Mouse (Mus musculus) liver, embryonic 11.5 days (tissue): ENCODE measurements around the gene Prdm2. TPM values are rescaled to one million over a fixed set of nuclear protein-coding genes. Genes with fewer than 3 reads are reported as not detected.
A peak's percentile ranks its signal among the peaks of the same experiment; 100 is the strongest.

ENCODE experiments used
- ATAC-seq: fragments of 200-750 bp; cut with Nextera tagmentation; replicated peaks from 2 replicates; pipeline ENCODE4 v1.8.0; 2017; ENCODE audit warnings: moderate number of reproducible peaks, mild to moderate bottlenecking, moderate TSS enrichment, moderate library complexity; ENCODE audit not compliant: low FRiP score
- DNase-seq: peaks from one replicate; pipeline ENCODE4 v3.0.0-alpha.2; 2017; ENCODE audit warnings: low spot score
- H3K27ac ChIP-seq: fragments of 300-500 bp; sonication (generic); 2 replicates; pipeline ENCODE4 v1.5.1; 2014; ENCODE audit warnings: mild to moderate bottlenecking, low read depth, low read length, control low read depth
- H3K27me3 ChIP-seq: fragments of 300-500 bp; sonication (generic); replicated peaks from 2 replicates; pipeline ENCODE4 v1.6.1; 2014; ENCODE audit warnings: low read length, mixed read lengths; ENCODE audit not compliant: control insufficient read depth, insufficient read depth
- H3K36me3 ChIP-seq: fragments of 300-500 bp; sonication (generic); 2 replicates; pipeline ENCODE4 v1.6.1; 2014; ENCODE audit warnings: mild to moderate bottlenecking, low read length, moderate library complexity, mixed read lengths; ENCODE audit not compliant: control insufficient read depth, insufficient read depth
- H3K4me1 ChIP-seq: fragments of 300-500 bp; sonication (generic); replicated peaks from 2 replicates; pipeline ENCODE4 v1.6.1; 2014; ENCODE audit warnings: low read length, mixed read lengths; ENCODE audit not compliant: control insufficient read depth, insufficient read depth
- H3K4me2 ChIP-seq: fragments of 300-500 bp; sonication (generic); 2 replicates; pipeline ENCODE4 v1.6.1; 2014; ENCODE audit warnings: mild to moderate bottlenecking, control low read depth, moderate library complexity
- H3K4me3 ChIP-seq: fragments of 300-500 bp; sonication (generic); 2 replicates; pipeline ENCODE4 v1.5.1; 2014; ENCODE audit warnings: low read depth, low read length, control low read depth
- H3K9ac ChIP-seq: fragments of 300-500 bp; sonication (generic); 2 replicates; pipeline ENCODE4 v1.6.1; 2014; ENCODE audit warnings: low read depth, low read length, control low read depth
- H3K9me3 ChIP-seq: fragments of 300-500 bp; sonication (generic); 2 replicates; pipeline ENCODE4 v1.6.1; 2016; ENCODE audit warnings: low read length, inconsistent platforms, mixed read lengths; ENCODE audit not compliant: control insufficient read depth
- WGBS: fragments of 180-500 bp; shearing (Covaris S2); extraction: QIAGEN DNeasy Blood & Tissue Kit; methylation state at CpG from one replicate; pipeline ENCODE4 v1.1.7; 2014; 5-methylcytosine and 5-hydroxymethylcytosine counted together
- polyA plus RNA-seq: library from polyadenylated mRNA; unstranded; fragments of >200 nt; fragmentation: Nextera tagmentation; extraction: Ambion mirVana; gene quantifications from 2 replicates; pipeline ENCODE4 v1.2.1, GENCODE M21; 2014

Gene Prdm2
- polyA plus RNA-seq, 1 experiment from 2014 or later: 8.3 TPM

- no peak overlapping the region for H3K9ac ChIP-seq
- no peak overlapping the region for H3K4me3 ChIP-seq
- no peaks in the 10 kb centered on the region for H3K4me1 ChIP-seq
- DNase-seq (no peak), ATAC-seq (no peak)
- no peaks in the 10 kb centered on the region for H3K27me3 ChIP-seq
- no peak overlapping the region for H3K27ac ChIP-seq
- H3K4me2 ChIP-seq: no peak overlapping the region
- WGBS: 81% methylated on average over 12 of the region's 12 CpGs
- no peaks in the 10 kb centered on the region for H3K9me3 ChIP-seq
- H3K36me3 ChIP-seq: no peaks in the 10 kb centered on the region; the same call in none of the 2 replicates
Measured at GRCm38 (mm10) chr4:143115851-143116250, 96.9 kb downstream of the Prdm2 start.

GRCm38 (mm10) chr4:143114232-143114979 lies 98.4 kb downstream of the Prdm2 start:
- Histone ChIP-seq H3K27me3 (no peaks in the 10 kb centered on the region), H3K4me1 (no peaks in the 10 kb centered on the region), H3K27ac (no peak overlapping the region), H3K4me3 (no peak overlapping the region), H3K9me3 (no peaks in the 10 kb centered on the region), H3K4me2 (no peak overlapping the region), H3K36me3 (no peaks in the 10 kb centered on the region; the same call in none of the 2 replicates), H3K9ac (no peak overlapping the region)
- 79% methylated on average over 21 of the region's 21 CpGs for WGBS
- ATAC-seq (no peak), DNase-seq (no peak)

- no peaks in the 10 kb centered on the region for H3K27me3 ChIP-seq
- no peaks in the 10 kb centered on the region; the same call in 1 of the 2 replicates for H3K36me3 ChIP-seq
- no peak overlapping the region for H3K4me3 ChIP-seq
- H3K4me2 ChIP-seq: no peak overlapping the region
- no peak overlapping the region for H3K27ac ChIP-seq
- ATAC-seq (0 out of 2 replicates have a peak, but pooled peaks have one; percentile 35), DNase-seq (peak; percentile 61)
- H3K9ac ChIP-seq: no peak overlapping the region
- H3K9me3 ChIP-seq: no peaks in the 10 kb centered on the region
- no peaks in the 10 kb centered on the region; the same call in 1 of the 2 replicates for H3K4me1 ChIP-seq
- 41% methylated on average over 6 of the region's 6 CpGs for WGBS
Measured at GRCm38 (mm10) chr4:143112985-143113384, 99.8 kb downstream of the Prdm2 start.

- Histone ChIP-seq H3K4me1 (no peaks in the 10 kb centered on the region; the same call in 1 of the 2 replicates), H3K27ac (no peak overlapping the region), H3K4me2 (no peak overlapping the region), H3K4me3 (no peak overlapping the region), H3K9me3 (no peaks in the 10 kb centered on the region), H3K36me3 (no peaks in the 10 kb centered on the region), H3K27me3 (no peaks in the 10 kb centered on the region), H3K9ac (no peak overlapping the region)
- no peak for DNase-seq
- ATAC-seq: no peak
- 80% methylated on average over 2 of the region's 2 CpGs for WGBS
Measured at GRCm38 (mm10) chr4:143112439-143112838, 100.4 kb downstream of the Prdm2 start.

- ATAC-seq (no peak), DNase-seq (no peak)
- Histone ChIP-seq H3K4me3 (no peak overlapping the region), H3K9me3 (no peaks in the 10 kb centered on the region), H3K27ac (no peak overlapping the region), H3K4me2 (no peak overlapping the region), H3K36me3 (no peaks in the 10 kb centered on the region), H3K9ac (no peak overlapping the region), H3K27me3 (no peaks in the 10 kb centered on the region), H3K4me1 (no peaks in the 10 kb centered on the region; the same call in 1 of the 2 replicates)
- WGBS: 89% methylated on average over 5 of the region's 5 CpGs
Measured at GRCm38 (mm10) chr4:143111872-143112271, 100.9 kb downstream of the Prdm2 start.

- Histone ChIP-seq H3K4me2 (no peak overlapping the region), H3K27ac (no peak overlapping the region), H3K36me3 (no peaks in the 10 kb centered on the region), H3K9me3 (no peaks in the 10 kb centered on the region), H3K27me3 (no peaks in the 10 kb centered on the region), H3K4me1 (no peaks in the 10 kb centered on the region; the same call in 1 of the 2 replicates), H3K9ac (no peak overlapping the region), H3K4me3 (no peak overlapping the region)
- DNase-seq (no peak), ATAC-seq (no peak)
- 71% methylated on average over 9 of the region's 9 CpGs for WGBS
Measured at GRCm38 (mm10) chr4:143108552-143108951, 104.2 kb downstream of the Prdm2 start.

DNA sequence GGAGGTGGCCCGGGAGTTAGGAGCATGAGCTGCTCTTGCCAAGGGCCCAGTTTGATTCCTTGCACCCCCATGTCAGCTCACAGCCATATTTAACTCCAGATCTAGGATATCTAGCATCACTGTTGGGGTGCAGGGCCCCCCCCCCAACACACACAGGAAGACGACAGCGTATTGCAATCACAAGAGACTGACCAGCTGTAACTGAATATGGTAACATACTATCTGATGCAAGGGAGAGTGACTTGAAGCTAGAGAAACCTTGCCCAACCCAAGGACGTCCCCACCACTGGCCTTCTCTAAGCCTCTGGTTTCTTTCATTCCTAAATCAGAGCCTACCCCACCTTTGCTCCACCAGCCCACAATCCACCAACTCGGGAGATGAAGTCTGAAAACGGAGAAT lies 105.8 kb downstream of the Prdm2 start:
- ATAC-seq: no peak
- H3K4me2 ChIP-seq: no peak overlapping the region
- no peak overlapping the region for H3K27ac ChIP-seq
- H3K9ac ChIP-seq: no peak overlapping the region
- H3K36me3 ChIP-seq: no peaks in the 10 kb centered on the region
- no peak for DNase-seq
- no peaks in the 10 kb centered on the region; the same call in 1 of the 2 replicates for H3K4me1 ChIP-seq
- no peaks in the 10 kb centered on the region for H3K9me3 ChIP-seq
- no peak overlapping the region for H3K4me3 ChIP-seq
- WGBS: 73% methylated on average over 6 of the region's 6 CpGs
- no peaks in the 10 kb centered on the region for H3K27me3 ChIP-seq

- Histone ChIP-seq H3K9me3 (no peaks in the 10 kb centered on the region), H3K4me2 (no peak overlapping the region), H3K4me3 (no peak overlapping the region), H3K27ac (no peak overlapping the region), H3K9ac (no peak overlapping the region), H3K27me3 (no peaks in the 10 kb centered on the region), H3K4me1 (no peaks in the 10 kb centered on the region; the same call in 1 of the 2 replicates), H3K36me3 (no peaks in the 10 kb centered on the region)
- no peak for DNase-seq
- no peak for ATAC-seq
- WGBS: 44% methylated on average over 2 of the region's 2 CpGs
Measured at GRCm38 (mm10) chr4:143106566-143106965, 106.2 kb downstream of the Prdm2 start.

- H3K9me3 ChIP-seq: no peaks in the 10 kb centered on the region
- H3K27me3 ChIP-seq: no peaks in the 10 kb centered on the region
- WGBS: 78% methylated on average over 5 of the region's 5 CpGs
- H3K4me3 ChIP-seq: no peak overlapping the region
- H3K9ac ChIP-seq: no peak overlapping the region
- H3K36me3 ChIP-seq: no peaks in the 10 kb centered on the region
- no peaks in the 10 kb centered on the region; the same call in 1 of the 2 replicates for H3K4me1 ChIP-seq
- DNase-seq (no peak), ATAC-seq (no peak)
- H3K4me2 ChIP-seq: no peak overlapping the region
- H3K27ac ChIP-seq: no peak overlapping the region
Measured at GRCm38 (mm10) chr4:143104739-143105138, 108.1 kb downstream of the Prdm2 start.
